Mouse (Mus musculus): Measurements from ENCODE around the gene Tgfb3.

DNA sequence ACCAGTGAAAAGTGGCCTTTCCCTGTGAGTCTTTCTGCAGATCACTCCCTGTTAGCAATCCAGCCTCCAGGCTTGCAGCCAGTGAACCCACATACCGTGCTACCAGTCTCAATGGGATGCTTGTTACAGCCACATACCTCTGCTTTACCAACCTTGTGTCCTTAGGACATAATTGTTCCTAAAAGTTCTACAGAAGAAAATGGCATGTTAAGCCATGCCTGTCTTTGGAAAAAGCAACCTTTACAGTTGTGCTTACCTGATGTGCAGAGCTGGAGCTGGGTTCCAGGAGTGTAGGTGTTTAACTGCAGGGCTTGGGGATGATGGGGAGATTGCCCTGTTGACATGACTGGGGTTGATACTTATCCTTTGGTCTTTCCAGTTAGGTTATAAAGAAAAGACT is 51.1 kb downstream of the Tgfb3 start:
- no peak for TF ChIP-seq GATA1 (IDR thresholded peaks at IDR 0.05; ENCODE audit: borderline replicate concordance, low read length)
- no peak for TF ChIP-seq CTCF (IDR thresholded peaks at IDR 0.05; ENCODE audit: low read depth, low read length)
- no peak for TF ChIP-seq POLR2AphosphoS5 (IDR thresholded peaks at IDR 0.05; ENCODE audit: insufficient replicate concordance, low read depth, low read length)
- TF ChIP-seq TAL1 (conservative IDR thresholded peaks at IDR 0.05; ENCODE audit: low read depth, low read length), result no peak
- no peak for TF ChIP-seq GATA2 (IDR thresholded peaks at IDR 0.05; ENCODE audit: borderline replicate concordance, low read depth, low read length)

All from G1E (cell line).